Mouse (Mus musculus): ENCODE results near the gene Tesk2. TPM values are rescaled to one million over a fixed set of nuclear protein-coding genes. Genes with fewer than 3 reads are reported as not detected.
A peak's percentile ranks its signal among the peaks of the same experiment; 100 is the strongest.
"Not testable (repeated sequence)": the region's sequence is repeated elsewhere in the genome, so short reads cannot be mapped to it uniquely, and the experiment has no call there.

Gene Tesk2
- polyA plus RNA-seq, 1 experiment from 2014 or later, result 8.1 TPM

GRCm38 (mm10) chr4:116830070-116830368 is 109.3 kb downstream of the Tesk2 start:
- H3K36me3 ChIP-seq, result no peaks in the 10 kb centered on the region
- peaks cover 3% of the 10 kb centered on the region; the same call in 1 of the 2 replicates for H3K4me1 ChIP-seq (replicated peaks)
- no peaks in the 10 kb centered on the region for H3K9me3 ChIP-seq
- no peak overlapping the region for H3K27ac ChIP-seq
- no peak overlapping the region for H3K9ac ChIP-seq
- no peak for ATAC-seq
- H3K4me3 ChIP-seq (replicated peaks), result no peak overlapping the region
- no peaks in the 10 kb centered on the region for H3K27me3 ChIP-seq (replicated peaks)
- H3K4me2 ChIP-seq (replicated peaks), result no peak overlapping the region
- WGBS, result 23% methylated on average over 6 of the region's 6 CpGs

GRCm38 (mm10) chr4:116838999-116839398 is 118.3 kb downstream of the Tesk2 start:
- no peak overlapping the region for H3K4me2 ChIP-seq (replicated peaks)
- no peaks in the 10 kb centered on the region for H3K27me3 ChIP-seq (replicated peaks)
- H3K4me3 ChIP-seq (replicated peaks), result no peak overlapping the region
- no peak overlapping the region for H3K9ac ChIP-seq
- no peaks in the 10 kb centered on the region for H3K4me1 ChIP-seq (replicated peaks)
- no peak overlapping the region for H3K27ac ChIP-seq
- H3K36me3 ChIP-seq, result no peaks in the 10 kb centered on the region
- no peaks in the 10 kb centered on the region for H3K9me3 ChIP-seq
- 23% methylated on average over 2 of the region's 2 CpGs for WGBS
- peak; percentile 72 for ATAC-seq

- not testable (repeated sequence) for H3K27ac ChIP-seq; H3K4me1 ChIP-seq (replicated peaks); H3K4me3 ChIP-seq (replicated peaks); H3K9ac ChIP-seq; ATAC-seq; H3K9me3 ChIP-seq; H3K36me3 ChIP-seq; H3K27me3 ChIP-seq (replicated peaks)
- WGBS, result 21% methylated on average over 23 of the region's 29 CpGs
- peak overlapping the region; percentile 42 for H3K4me2 ChIP-seq (replicated peaks)
Measured at GRCm38 (mm10) chr4:116840096-116840495, 119.3 kb downstream of the Tesk2 start.

- Histone ChIP-seq H3K9me3 (no peaks in the 10 kb centered on the region), H3K4me1 (replicated peaks) (no peaks in the 10 kb centered on the region), H3K4me2 (replicated peaks) (no peak overlapping the region), H3K4me3 (replicated peaks) (no peak overlapping the region), H3K9ac (no peak overlapping the region), H3K27me3 (replicated peaks) (no peaks in the 10 kb centered on the region), H3K27ac (no peak overlapping the region), H3K36me3 (no peaks in the 10 kb centered on the region)
- no peak for ATAC-seq
- WGBS, result 79% methylated on average over 6 of the region's 6 CpGs
Measured at GRCm38 (mm10) chr4:116840841-116841240, 120.1 kb downstream of the Tesk2 start.

- 95% methylated on average over 3 of the region's 3 CpGs for WGBS
- H3K4me3 ChIP-seq (replicated peaks), result no peak overlapping the region
Measured at GRCm38 (mm10) chr4:116844324-116844723, 123.6 kb downstream of the Tesk2 start.

GRCm38 (mm10) chr4:116849901-116850300 is 129.2 kb downstream of the Tesk2 start:
- Histone ChIP-seq H3K4me1 (replicated peaks) (no peaks in the 10 kb centered on the region), H3K36me3 (no peaks in the 10 kb centered on the region), H3K9me3 (no peaks in the 10 kb centered on the region), H3K9ac (no peak overlapping the region), H3K4me3 (replicated peaks) (no peak overlapping the region), H3K4me2 (replicated peaks) (no peak overlapping the region), H3K27ac (no peak overlapping the region), H3K27me3 (replicated peaks) (no peaks in the 10 kb centered on the region)
- ATAC-seq, result no peak
- WGBS, result 77% methylated on average over 3 of the region's 3 CpGs

More at GRCm38 (mm10) chr4:116844324-116844723, 123.6 kb downstream of the Tesk2 start:
- no peak overlapping the region for H3K27ac ChIP-seq
- H3K36me3 ChIP-seq, result no peaks in the 10 kb centered on the region
- H3K9me3 ChIP-seq, result no peaks in the 10 kb centered on the region
- H3K27me3 ChIP-seq (replicated peaks), result no peaks in the 10 kb centered on the region
- no peaks in the 10 kb centered on the region for H3K4me1 ChIP-seq (replicated peaks)
- no peak overlapping the region for H3K9ac ChIP-seq
- no peak overlapping the region for H3K4me2 ChIP-seq (replicated peaks)
- no peak for ATAC-seq

- Histone ChIP-seq H3K9ac (no peak overlapping the region), H3K4me1 (replicated peaks) (no peaks in the 10 kb centered on the region), H3K9me3 (no peaks in the 10 kb centered on the region), H3K4me3 (replicated peaks) (no peak overlapping the region), H3K4me2 (replicated peaks) (no peak overlapping the region), H3K27me3 (replicated peaks) (no peaks in the 10 kb centered on the region), H3K27ac (no peak overlapping the region), H3K36me3 (no peaks in the 10 kb centered on the region)
- no peak for ATAC-seq
- 24% methylated on average over 2 of the region's 2 CpGs for WGBS
Measured at GRCm38 (mm10) chr4:116854286-116854685, 133.5 kb downstream of the Tesk2 start.

Other genes with a start within 250 kb of the Tesk2 start
- 15.7 and 16.5 TPM in 2 replicates for gene Ipp, start 213.4 kb upstream of the Tesk2 start, polyA plus RNA-seq (2015; fragmentation: Nextera tagmentation; extraction: Ambion mirVana)
- 29.8 and 34.3 TPM in 2 replicates for gene Tmem69, start 165.0 kb upstream of the Tesk2 start, polyA plus RNA-seq (2015; fragmentation: Nextera tagmentation; extraction: Ambion mirVana)
- gene Gpbp1l1, start 163.3 kb upstream of the Tesk2 start, polyA plus RNA-seq (2015; fragmentation: Nextera tagmentation; extraction: Ambion mirVana), result 30.7 and 33.0 TPM in 2 replicates
- gene Ccdc17, start 124.3 kb upstream of the Tesk2 start, polyA plus RNA-seq (2015; fragmentation: Nextera tagmentation; extraction: Ambion mirVana), result 4.1 and 4.8 TPM in 2 replicates
- gene Nasp, start 93.0 kb upstream of the Tesk2 start, polyA plus RNA-seq (2015; fragmentation: Nextera tagmentation; extraction: Ambion mirVana), result 110 and 118 TPM in 2 replicates
- gene Akr1a1, start 69.3 kb upstream of the Tesk2 start, polyA plus RNA-seq (2015; fragmentation: Nextera tagmentation; extraction: Ambion mirVana), result 772 and 821 TPM in 2 replicates
- 1,436 and 1,568 TPM in 2 replicates for gene Prdx1, start 35.4 kb upstream of the Tesk2 start, polyA plus RNA-seq (2015; fragmentation: Nextera tagmentation; extraction: Ambion mirVana)
- 23.0 and 24.6 TPM in 2 replicates for gene Mmachc, start 12.5 kb upstream of the Tesk2 start, polyA plus RNA-seq (2015; fragmentation: Nextera tagmentation; extraction: Ambion mirVana)
- 25.2 and 26.4 TPM in 2 replicates for gene Ccdc163, start 12.4 kb upstream of the Tesk2 start, polyA plus RNA-seq (2015; fragmentation: Nextera tagmentation; extraction: Ambion mirVana)
- 28.8 and 31.1 TPM in 2 replicates for gene Toe1, start 86.7 kb downstream of the Tesk2 start, polyA plus RNA-seq (2015; fragmentation: Nextera tagmentation; extraction: Ambion mirVana)
- 10.3 and 10.9 TPM in 2 replicates for gene Mutyh, start 86.8 kb downstream of the Tesk2 start, polyA plus RNA-seq (2015; fragmentation: Nextera tagmentation; extraction: Ambion mirVana)
- gene Hpdl, start 100.8 kb downstream of the Tesk2 start, polyA plus RNA-seq (2015; fragmentation: Nextera tagmentation; extraction: Ambion mirVana), result 1.4 and 2.2 TPM in 2 replicates
- gene Zswim5, start 156.4 kb downstream of the Tesk2 start, polyA plus RNA-seq (2015; fragmentation: Nextera tagmentation; extraction: Ambion mirVana), result 1.1 and 1.2 TPM in 2 replicates

Data from intestine, embryonic 15.5 days (tissue).